Mouse (Mus musculus): ENCODE measurements around the gene Hsf2bp.

- TF ChIP-seq POLR2A (IDR thresholded peaks at IDR 0.05; ENCODE audit: borderline replicate concordance, insufficient read depth, low read length) (no peak), CTCF (IDR thresholded peaks at IDR 0.05; ENCODE audit: borderline replicate concordance, insufficient read depth, low read depth, low read length) (no peak)
Observed at GRCm38 (mm10) chr17:32048351-32048750, 12.2 kb upstream of the Hsf2bp start.
